Mouse (Mus musculus): ENCODE data around the gene Gimap3.

Gimap3 gene

DNA sequence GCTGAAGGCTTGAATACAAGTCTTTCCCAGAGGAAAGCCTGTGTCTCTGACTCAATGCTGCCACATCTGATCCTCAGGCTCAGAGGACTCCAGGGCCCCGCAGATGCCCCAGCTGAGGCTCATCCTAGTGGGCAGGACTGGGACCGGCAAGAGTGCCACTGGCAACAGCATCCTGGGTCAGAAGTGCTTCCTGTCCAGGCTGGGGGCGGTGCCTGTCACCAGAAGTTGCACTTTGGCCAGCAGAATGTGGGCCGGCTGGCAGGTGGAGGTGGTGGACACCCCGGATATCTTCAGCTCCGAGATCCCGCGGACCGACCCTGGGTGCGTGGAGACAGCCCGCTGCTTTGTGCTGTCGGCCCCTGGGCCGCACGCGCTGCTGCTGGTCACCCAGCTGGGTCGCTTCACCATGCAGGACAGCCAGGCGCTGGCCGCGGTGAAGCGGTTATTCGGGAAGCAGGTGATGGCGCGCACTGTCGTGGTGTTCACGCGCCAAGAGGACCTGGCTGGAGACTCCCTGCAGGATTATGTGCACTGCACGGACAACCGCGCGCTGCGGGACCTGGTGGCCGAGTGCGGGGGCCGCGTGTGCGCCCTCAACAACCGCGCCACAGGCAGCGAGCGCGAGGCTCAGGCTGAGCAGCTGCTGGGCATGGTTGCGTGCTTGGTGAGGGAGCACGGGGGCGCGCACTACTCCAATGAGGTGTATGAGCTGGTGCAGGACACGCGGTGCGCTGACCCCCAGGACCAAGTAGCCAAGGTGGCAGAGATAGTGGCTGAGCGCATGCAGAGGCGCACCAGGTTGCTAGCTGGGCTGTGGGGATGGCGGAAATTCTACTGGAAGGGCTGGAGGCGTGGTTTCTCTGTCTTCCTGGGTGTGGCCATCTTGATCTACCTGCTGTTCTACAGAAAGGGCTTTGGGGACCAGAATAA, 28.0 kb downstream of the Gimap3 start:
- DNase-seq (ENCODE audit: low spot score): no peak

DNA sequence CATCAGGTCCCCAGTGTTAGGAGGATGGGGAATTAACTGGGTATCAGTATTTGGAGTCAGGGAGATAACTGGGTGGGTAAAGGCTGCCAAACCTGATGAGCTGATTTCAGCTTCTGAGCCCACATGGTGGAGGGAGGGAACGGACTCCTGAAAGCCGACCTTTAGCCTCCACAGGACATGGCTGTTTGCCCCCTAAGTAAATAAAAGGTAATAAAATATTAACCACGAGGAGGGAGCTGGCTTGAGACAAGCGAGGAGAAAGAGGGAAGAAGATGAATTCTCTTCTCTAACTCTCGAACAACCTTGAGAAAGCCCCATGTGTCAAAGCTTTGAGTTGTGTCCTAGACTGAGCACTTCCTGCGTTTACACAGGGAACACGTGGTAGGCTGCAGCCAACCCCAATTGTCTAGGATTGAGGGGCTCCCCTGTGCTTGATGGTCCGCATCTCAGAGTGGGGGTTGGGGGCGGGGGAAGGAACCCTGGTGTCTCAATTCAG, 28.9 kb downstream of the Gimap3 start:
- no peak for DNase-seq (ENCODE audit: low spot score)

DNA sequence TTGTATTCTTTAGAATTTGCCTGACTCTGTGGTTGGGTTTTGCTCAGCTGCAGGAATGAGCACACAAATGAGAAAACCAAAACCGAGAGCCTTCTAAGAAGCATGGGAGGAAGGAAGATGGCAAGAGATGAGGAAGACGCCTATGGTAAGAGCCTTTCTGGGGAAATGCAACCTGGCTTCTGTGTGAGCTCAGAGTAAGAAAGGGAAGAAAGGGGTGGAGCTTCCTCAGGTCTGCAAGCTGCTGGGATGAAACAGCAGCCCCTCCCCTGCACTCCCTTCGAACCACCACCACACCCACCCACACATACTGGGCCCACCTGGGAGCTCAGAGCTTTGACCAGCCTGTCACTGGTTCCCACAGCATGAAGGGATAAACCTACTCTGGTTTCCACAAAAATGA, 29.4 kb downstream of the Gimap3 start:
- no peak for DNase-seq (ENCODE audit: low spot score)

DNA sequence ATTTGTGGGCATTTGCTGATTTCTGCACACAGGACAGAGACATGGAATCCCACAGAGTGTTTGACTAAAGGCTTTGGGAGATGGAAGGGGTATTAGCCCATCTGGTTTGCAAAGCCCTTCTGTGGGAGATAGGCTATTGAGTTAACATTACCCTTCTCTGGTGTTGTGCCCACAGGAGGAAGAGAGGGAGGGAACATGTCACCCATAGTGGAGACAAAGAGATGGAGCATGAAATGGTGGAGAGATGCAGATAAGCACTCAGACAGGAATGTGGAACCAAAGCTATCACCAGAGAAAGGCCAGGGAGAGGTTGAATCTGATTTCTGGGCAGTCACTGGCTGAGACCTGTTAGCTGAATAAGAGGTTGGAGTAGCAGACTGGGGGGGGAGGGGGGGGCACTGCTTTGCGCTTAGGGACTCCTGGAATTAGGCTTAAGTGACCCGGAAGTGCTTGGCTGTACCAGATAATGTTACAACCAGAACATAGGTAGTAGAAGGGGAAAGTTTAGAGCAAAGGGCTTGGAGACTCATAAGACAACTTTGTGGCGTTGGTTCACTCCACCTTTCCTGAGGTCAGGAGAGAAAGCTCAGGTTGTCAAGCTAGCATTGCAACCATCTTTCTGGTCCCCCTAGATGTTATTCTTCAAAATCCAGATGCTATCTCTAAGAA, 30.0 kb downstream of the Gimap3 start:
- DNase-seq (ENCODE audit: low spot score): no peak

DNA sequence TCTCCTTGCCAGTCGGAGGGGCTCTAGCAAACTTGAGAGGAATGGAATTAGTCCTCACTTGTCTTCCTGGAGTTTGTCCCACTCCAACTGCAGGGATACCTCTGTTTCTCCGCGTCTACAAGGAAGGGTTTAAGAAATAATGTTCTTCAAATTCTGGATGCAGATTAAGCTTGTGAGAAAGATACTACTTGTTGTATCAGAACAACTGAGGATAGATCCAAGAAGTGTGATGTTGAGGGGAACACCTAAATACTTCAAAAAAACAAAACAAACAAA, 30.9 kb downstream of the Gimap3 start:
- no peak for DNase-seq (ENCODE audit: low spot score)

DNA sequence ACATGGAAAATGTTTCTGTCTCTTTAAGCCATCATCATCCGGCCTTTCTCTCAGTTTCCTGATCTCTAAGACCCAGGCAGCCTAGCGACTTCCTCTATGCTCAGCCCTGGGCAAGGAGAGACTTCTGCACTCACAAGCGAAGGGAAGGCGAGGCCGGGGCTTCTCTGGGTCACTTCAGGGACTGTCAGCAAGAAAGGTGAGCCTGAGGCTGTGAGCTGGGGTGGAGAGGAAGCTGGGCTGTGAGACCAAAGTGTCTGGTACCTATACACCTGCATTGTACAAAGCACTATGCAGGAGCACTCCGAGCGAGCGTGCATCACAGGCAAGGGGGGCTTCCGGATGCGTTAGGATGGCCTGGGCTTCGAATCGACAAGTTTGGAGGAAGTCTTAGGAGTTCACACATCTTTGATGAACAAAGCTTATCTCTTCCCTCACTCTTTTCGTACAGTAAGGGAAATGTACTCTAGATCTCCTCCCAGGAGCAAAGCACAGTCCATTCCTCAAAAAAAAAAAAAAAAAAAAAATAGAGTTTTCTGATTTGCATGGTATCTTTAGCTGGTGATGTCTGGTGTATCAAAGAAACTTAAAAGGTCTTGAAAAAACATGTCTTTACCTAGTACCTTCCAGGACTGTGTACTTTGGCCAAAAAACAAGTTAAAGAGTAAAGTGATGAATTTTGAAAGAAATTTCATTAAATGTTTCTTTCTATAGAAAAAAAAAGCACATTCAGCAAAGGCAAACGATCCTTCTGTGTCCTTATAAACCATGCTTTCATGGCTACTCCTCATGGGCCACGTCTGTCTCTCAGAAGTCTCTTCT, 31.5 kb downstream of the Gimap3 start, which contains the start of gene Gimap1:
Gene Gimap1 (plus strand): TSS at position 94 of the 819 bp plus-strand sequence.
- peak; percentile 48 for DNase-seq (ENCODE audit: low spot score)

DNA sequence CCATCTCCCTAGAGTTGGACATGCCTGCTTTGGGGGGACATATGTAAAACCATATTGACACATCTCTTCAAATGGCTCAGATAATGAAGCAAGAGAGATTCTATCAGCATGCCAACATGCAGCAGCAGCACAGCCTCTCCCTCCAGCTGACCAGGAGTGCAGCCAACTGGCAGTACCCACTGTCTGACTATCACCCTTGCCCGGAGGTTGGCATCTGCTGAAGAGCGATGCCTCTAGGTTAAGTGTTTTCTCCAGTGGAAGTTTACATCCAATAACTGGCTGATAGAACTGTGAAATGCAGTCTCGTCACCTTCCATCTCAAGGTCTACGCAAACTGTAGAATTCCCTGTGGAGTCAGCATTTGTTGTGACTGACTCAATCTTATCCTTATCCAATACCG, 33.0 kb downstream of the Gimap3 start:
- DNase-seq (ENCODE audit: low spot score): no peak

DNA sequence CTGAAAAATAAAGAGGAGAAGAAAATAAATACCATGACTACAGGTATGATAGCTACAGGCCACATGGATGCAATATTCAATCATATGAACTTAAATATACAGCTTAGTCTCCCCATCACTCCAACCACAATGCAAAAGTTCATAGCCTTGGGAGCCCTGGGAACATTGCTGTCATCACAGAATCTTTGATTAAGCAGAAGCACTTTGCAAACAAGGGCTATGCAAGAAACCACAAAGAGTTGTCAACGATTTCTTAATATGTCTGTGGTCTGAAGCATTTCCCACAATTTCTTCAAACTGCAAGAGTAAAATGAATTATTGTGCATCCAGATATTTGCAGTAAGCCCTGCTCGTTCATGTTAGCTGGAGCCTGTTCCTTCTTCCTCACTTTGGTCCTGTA, 33.6 kb downstream of the Gimap3 start:
- no peak for DNase-seq (ENCODE audit: low spot score)

DNA sequence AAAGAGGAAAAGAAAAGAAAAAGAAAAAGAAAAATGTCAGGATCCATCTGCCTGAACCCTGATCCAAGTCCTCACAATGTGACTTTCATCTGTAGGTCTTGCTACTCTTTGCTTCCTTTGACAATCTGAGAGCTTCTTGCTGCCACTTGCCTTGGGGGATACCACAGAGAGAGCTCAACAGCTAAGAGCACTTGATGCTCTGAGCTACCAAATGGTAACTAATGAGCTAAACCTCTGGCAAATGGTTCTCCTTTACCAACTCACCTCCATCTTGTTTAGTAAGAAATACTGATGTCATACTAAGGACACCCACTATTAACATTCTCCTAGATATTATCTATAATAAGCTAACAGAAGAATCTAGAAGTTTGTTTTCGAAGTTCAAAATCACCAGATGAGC, 37.0 kb downstream of the Gimap3 start:
- DNase-seq (ENCODE audit: low spot score): no peak

DNA sequence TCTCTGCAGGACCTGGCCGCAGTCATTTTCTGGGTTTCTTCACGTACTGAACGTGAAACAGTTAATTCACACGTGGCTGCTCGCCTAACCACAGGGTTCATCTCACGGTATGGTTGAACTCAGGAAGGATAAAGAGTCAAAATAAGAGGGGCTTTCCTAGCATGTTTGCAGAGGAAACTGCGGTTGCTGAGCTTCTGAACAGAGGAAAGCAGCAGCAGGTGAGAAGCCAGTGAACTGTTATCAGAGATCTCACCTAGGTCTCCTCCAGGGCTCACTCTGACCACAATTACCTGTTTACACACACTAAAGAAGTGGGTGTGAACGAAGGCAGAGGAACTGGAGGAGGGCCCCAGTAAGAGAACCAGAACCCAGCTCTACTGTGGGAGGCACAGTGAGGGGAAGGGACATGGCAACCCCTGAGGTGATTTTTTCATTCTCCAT, 37.8 kb downstream of the Gimap3 start:
- DNase-seq (ENCODE audit: low spot score): peak; percentile 49

DNA sequence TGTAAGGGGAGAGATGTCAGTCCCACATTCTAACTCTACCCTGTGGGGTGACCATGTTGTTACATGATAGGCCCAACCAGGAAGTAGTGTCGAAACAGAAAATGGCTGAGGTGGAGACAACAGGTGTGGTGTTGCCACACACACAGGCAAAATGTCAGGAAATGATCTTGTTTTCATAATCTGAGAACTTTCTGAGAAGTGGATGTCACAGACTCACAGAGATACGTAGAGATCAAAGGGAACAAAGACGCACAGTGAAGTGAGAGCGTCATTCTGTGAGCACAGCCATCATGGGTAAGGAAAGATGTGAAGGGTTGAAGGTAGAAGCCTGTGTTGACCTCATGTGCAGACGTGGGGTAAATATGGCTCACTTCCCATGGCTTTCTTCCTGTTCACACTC, 42.9 kb downstream of the Gimap3 start:
- DNase-seq (ENCODE audit: low spot score): no peak

DNA sequence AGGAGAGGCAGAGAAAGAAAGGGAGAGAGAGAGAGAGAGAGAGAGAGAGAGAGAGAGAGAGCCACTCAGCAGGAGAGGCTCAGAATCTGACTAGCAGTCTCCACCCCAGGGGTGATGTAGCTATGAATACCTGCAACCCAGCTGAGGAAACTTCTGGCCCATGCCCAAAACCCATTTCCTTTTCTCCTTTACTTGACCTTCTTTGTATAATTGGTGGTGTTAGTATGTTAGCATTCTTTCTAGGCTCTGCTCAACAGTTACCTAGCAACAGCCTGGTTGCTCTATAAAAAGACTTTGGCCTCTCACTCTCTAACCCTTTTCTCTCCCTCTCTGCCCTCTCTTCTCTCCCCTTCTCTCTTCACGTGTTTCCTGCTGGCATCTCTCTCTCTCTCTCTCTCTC, 45.2 kb downstream of the Gimap3 start:
- no peak for DNase-seq (ENCODE audit: low spot score)

DNA sequence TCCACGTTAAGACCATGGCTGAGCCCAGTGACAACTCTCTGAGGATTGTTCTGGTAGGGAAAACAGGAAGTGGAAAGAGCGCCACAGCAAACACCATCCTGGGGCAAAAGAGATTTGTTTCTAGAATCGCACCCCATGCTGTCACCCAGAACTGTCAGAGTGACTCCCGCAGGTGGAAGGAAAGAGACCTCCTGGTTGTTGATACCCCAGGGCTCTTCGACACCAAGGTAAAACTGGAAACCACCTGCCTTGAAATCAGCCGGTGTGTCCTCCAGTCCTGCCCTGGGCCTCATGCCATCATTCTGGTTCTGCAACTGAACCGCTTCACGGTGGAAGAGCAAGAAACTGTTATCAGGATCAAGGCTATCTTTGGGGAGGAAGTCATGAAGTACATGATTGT, 47.2 kb downstream of the Gimap3 start:
- DNase-seq (ENCODE audit: low spot score): no peak

DNA sequence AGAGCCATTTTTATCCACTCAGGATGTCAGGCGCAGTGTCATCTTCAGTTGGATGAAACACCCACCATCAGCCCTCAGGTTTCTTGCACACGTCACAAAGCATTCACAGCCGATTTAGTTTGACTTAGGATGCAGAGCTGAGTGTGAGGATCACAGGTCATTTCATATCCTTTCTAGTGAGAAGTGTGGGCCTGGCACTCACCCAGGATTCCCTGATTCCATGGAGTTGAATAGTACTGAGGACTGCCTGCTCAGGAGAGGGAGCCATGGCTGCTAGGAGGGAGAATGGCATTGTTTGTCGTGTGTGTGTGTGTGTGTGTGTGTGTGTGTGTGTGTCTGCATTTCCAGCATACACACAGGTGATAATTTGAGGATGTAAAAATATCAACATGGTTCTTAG, 50.3 kb downstream of the Gimap3 start:
- DNase-seq (ENCODE audit: low spot score): no peak

DNA sequence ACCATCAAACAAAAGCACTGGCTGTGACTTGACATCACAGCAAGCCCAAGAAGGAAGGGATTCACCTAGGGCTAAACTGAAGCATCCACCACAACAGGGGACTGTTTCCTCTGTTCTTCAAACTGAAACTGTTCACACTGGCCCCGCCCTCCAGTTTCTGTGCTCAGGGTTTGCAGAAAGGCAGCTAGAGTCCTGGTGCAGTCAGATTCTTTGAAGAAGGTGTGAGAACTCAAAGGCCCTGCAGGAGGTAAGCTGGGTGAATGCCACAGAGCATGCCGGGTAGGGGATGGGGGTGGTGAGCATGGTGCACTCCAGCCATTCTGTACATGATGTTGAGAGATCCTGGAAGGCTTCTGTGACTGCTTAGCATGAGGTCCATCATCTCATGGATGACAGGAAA, 52.2 kb downstream of the Gimap3 start, which contains the start of the genes Gm28053 and Gimap7:
Gene Gm28053 (plus strand): TSS at position 153 of the 400 bp plus-strand sequence.
Gene Gimap7 (plus strand): TSS at position 167 of the 400 bp plus-strand sequence.
- DNase-seq (ENCODE audit: low spot score): peak; percentile 52
